Mouse (Mus musculus): ENCODE results near the gene Gls2. TPM values are rescaled to one million over a fixed set of nuclear protein-coding genes. Genes with fewer than 3 reads are reported as not detected.

Gls2 gene
- total and polyA plus RNA-seq, 2 experiments from 2014 or later: 0.33 TPM; not detected in 1

DNA sequence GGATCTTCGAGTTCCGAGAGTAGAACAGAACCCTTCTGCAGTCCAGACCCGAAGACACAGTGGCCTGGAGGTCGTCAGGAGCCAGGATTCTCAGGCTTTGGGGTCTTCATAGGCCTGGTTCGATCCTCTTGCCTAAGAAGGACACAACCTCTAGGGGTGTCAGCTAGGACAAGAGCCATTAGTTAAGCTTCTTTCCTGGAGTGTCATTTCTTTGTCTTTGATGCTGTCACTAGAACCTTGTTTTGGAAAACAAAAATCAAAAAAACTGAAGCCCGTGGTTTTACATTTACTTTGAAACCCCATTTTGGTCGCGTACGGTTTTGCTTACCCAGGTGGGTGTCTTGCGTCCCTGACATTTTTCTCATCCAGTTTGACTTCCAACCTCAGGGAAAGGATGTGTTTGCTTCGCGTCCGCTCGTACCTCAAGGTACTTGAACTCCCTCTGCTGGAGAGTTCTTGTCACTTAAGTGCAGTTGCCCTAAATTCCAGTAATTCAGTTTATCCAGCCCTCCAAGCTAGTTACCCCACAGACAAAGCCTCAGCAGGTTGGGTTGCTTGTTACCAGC is 38.2 kb downstream of the Gls2 start:
- ATAC-seq (ENCODE audit: insufficient read depth, low read depth): peak; percentile 51
- TF ChIP-seq EP300 (IDR thresholded peaks at IDR 0.05; ENCODE audit: low read depth) (no peak), CTCF (IDR thresholded peaks at IDR 0.05; ENCODE audit: low read depth) (peak; percentile 82)
- peak; percentile 90 for DNase-seq (ENCODE audit: low spot score)

DNA sequence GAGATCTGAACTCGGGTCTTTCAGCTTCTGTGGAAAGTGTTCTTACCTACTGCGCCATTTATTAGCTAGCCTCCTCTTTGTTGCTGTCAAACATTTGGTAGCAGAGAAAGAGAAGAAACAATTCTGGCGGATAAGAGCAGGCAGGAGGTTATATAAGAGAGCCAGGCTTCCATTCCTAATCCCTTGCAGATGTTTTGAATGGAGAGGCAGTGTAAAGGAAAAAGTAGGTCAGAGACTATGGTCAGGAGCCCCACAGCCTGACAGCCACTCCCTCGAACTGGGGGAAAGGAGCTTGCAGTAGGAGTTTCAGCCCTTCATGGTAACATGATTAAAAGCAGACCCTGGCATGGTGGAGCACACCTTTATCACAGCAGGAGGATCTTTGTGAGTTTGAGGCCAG is 42.1 kb downstream of the Gls2 start:
- no peak for TF ChIP-seq EP300 (IDR thresholded peaks at IDR 0.05; ENCODE audit: low read depth)
- TF ChIP-seq CTCF (IDR thresholded peaks at IDR 0.05; ENCODE audit: low read depth): no peak
- no peak overlapping the region for H3K4me2 ChIP-seq (ENCODE audit: low read depth, low read length)
- H3K4me1 ChIP-seq (ENCODE audit: control insufficient read depth, insufficient read depth): 0 out of 2 replicates have a peak, but pooled peaks cover under 1% of the 10 kb centered on the region
- ATAC-seq (ENCODE audit: insufficient read depth, low read depth): no peak
- no peak for DNase-seq (ENCODE audit: low spot score)
- no peak overlapping the region for H3K27ac ChIP-seq (ENCODE audit: low read depth)
- H3K27me3 ChIP-seq (ENCODE audit: control insufficient read depth, insufficient read depth, low read length): no peaks in the 10 kb centered on the region
- H3K9me3 ChIP-seq (replicated peaks; ENCODE audit: control insufficient read depth, low read length): no peaks in the 10 kb centered on the region
- no peak overlapping the region for H3K9ac ChIP-seq (replicated peaks; ENCODE audit: low read depth, low read length)
- WGBS: 71% methylated on average over 4 of the region's 4 CpGs
- no peak overlapping the region for H3K4me3 ChIP-seq (ENCODE audit: low read depth, low read length)
- H3K36me3 ChIP-seq (replicated peaks; ENCODE audit: control insufficient read depth, insufficient read depth, low read length): no peaks in the 10 kb centered on the region; the same call in 1 of the 2 replicates

More for the DNA sequence above, 38.2 kb downstream of the Gls2 start:
- no peaks in the 10 kb centered on the region for H3K36me3 ChIP-seq (replicated peaks; ENCODE audit: control insufficient read depth, insufficient read depth, low read length)
- peaks cover 5% of the 10 kb centered on the region; the same call in 1 of the 2 replicates for H3K4me1 ChIP-seq (ENCODE audit: control insufficient read depth, insufficient read depth)
- H3K9me3 ChIP-seq (replicated peaks; ENCODE audit: control insufficient read depth, low read length): no peaks in the 10 kb centered on the region
- H3K4me2 ChIP-seq (ENCODE audit: low read depth, low read length): peak overlapping the region; percentile 86
- peak overlapping the region; percentile 65 for H3K9ac ChIP-seq (replicated peaks; ENCODE audit: low read depth, low read length)
- peak overlapping the region; percentile 80 for H3K4me3 ChIP-seq (ENCODE audit: low read depth, low read length)
- peak overlapping the region; percentile 86 for H3K27ac ChIP-seq (ENCODE audit: low read depth)
- WGBS: 0% methylated on average over 14 of the region's 14 CpGs
- H3K27me3 ChIP-seq (ENCODE audit: control insufficient read depth, insufficient read depth, low read length): no peaks in the 10 kb centered on the region

DNA sequence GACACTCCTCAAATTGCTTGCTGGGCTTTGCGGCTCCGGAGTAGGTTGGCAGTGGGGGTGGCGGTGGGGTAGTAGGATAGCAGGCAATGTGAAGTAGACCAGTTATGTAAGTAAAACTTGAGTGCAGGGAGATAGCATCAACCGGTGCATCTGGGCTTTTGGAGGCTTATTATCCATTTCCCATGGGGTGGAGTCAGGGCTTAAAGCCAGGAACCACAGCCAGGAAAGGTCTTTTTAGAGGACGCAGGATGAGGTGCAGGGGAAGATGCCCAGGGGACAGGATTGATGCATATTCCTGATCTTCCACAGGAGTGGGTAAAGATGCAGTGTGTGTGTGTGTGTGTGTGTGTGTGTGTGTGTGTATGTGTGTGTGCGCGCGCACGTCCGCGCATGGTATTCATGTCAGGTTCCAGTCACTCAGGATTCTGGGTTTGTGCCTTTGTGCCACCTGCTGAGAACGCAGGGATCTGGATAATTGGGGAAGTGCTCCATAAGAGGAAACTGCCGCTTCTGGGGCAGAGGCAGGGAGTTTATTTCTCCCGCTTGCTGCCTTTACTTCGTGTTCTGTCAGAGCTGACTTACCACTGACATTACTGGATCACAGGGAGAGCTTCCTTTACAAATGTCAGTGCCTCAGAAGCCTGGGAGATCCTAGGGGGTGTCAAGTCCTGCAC is 43.7 kb downstream of the Gls2 start:
- DNase-seq (ENCODE audit: low spot score) (no peak), ATAC-seq (ENCODE audit: insufficient read depth, low read depth) (no peak)

DNA sequence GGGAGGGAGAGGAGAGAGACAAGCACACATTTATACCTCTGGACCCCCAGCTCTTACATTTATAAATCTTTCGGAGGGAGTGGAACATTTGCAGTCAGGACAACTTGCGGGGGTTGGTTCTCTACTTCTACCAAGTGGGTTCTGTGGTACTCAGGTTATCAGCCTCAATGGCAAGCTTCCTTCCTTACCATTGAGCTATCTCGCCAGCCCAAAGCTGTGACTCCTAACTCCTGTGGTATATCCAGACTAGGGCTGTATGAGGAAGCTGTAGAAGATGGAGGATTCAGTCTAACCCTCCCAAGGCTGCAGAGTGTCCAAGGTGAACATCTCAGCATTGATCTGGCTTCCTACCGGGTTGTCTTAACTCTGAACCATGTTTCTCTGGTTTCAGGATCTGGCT is 44.9 kb downstream of the Gls2 start:
- Histone ChIP-seq H3K9ac (replicated peaks; ENCODE audit: low read depth, low read length) (no peak overlapping the region), H3K4me1 (ENCODE audit: control insufficient read depth, insufficient read depth) (peaks cover 6% of the 10 kb centered on the region; the same call in 1 of the 2 replicates), H3K27me3 (ENCODE audit: control insufficient read depth, insufficient read depth, low read length) (no peaks in the 10 kb centered on the region), H3K9me3 (replicated peaks; ENCODE audit: control insufficient read depth, low read length) (no peaks in the 10 kb centered on the region), H3K36me3 (replicated peaks; ENCODE audit: control insufficient read depth, insufficient read depth, low read length) (peaks cover 6% of the 10 kb centered on the region; the same call in 1 of the 2 replicates), H3K4me3 (ENCODE audit: low read depth, low read length) (no peak overlapping the region), H3K4me2 (ENCODE audit: low read depth, low read length) (no peak overlapping the region), H3K27ac (ENCODE audit: low read depth) (no peak overlapping the region)
- no peak for ATAC-seq (ENCODE audit: insufficient read depth, low read depth)
- TF ChIP-seq CTCF (IDR thresholded peaks at IDR 0.05; ENCODE audit: low read depth): no peak
- no peak for TF ChIP-seq EP300 (IDR thresholded peaks at IDR 0.05; ENCODE audit: low read depth)
- 88% methylated on average over 4 of the region's 4 CpGs for WGBS
- no peak for DNase-seq (ENCODE audit: low spot score)

More for the DNA sequence above, 43.7 kb downstream of the Gls2 start:
- H3K36me3 ChIP-seq (replicated peaks; ENCODE audit: control insufficient read depth, insufficient read depth, low read length): peaks cover 6% of the 10 kb centered on the region; the same call in 1 of the 2 replicates
- 70% methylated on average over 15 of the region's 15 CpGs for WGBS
- no peak overlapping the region for H3K9ac ChIP-seq (replicated peaks; ENCODE audit: low read depth, low read length)
- H3K27ac ChIP-seq (ENCODE audit: low read depth): no peak overlapping the region
- H3K9me3 ChIP-seq (replicated peaks; ENCODE audit: control insufficient read depth, low read length): no peaks in the 10 kb centered on the region
- no peak overlapping the region for H3K4me2 ChIP-seq (ENCODE audit: low read depth, low read length)
- H3K4me3 ChIP-seq (ENCODE audit: low read depth, low read length): no peak overlapping the region
- no peak for TF ChIP-seq EP300 (IDR thresholded peaks at IDR 0.05; ENCODE audit: low read depth)
- peaks cover 2% of the 10 kb centered on the region; the same call in 1 of the 2 replicates for H3K4me1 ChIP-seq (ENCODE audit: control insufficient read depth, insufficient read depth)
- no peaks in the 10 kb centered on the region for H3K27me3 ChIP-seq (ENCODE audit: control insufficient read depth, insufficient read depth, low read length)

DNA sequence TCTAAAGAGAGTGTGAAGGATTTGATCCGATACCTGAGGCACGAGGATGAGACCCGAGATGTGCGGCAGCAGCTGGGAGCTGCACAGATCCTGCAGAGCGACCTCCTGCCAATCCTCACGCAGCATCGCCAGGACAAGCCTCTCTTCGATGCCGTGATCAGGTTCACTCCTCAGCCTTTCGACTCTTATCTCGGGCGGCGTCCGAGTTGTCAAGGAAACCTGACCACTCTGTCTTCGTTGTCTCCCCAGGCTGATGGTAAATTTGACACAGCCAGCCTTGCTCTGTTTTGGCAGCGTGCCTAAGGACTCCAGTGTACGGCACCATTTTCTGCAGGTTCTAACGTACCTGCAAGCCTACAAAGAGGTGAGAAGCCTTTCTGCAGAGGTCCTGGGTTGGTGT is 45.9 kb downstream of the Gls2 start:
- Histone ChIP-seq H3K9ac (replicated peaks; ENCODE audit: low read depth, low read length) (no peak overlapping the region), H3K4me2 (ENCODE audit: low read depth, low read length) (no peak overlapping the region), H3K9me3 (replicated peaks; ENCODE audit: control insufficient read depth, low read length) (no peaks in the 10 kb centered on the region), H3K27ac (ENCODE audit: low read depth) (no peak overlapping the region), H3K4me3 (ENCODE audit: low read depth, low read length) (no peak overlapping the region), H3K36me3 (replicated peaks; ENCODE audit: control insufficient read depth, insufficient read depth, low read length) (peaks cover 6% of the 10 kb centered on the region; the same call in 1 of the 2 replicates), H3K4me1 (ENCODE audit: control insufficient read depth, insufficient read depth) (peaks cover 6% of the 10 kb centered on the region; the same call in 1 of the 2 replicates), H3K27me3 (ENCODE audit: control insufficient read depth, insufficient read depth, low read length) (no peaks in the 10 kb centered on the region)
- DNase-seq (ENCODE audit: low spot score) (no peak), ATAC-seq (ENCODE audit: insufficient read depth, low read depth) (no peak)
- TF ChIP-seq EP300 (IDR thresholded peaks at IDR 0.05; ENCODE audit: low read depth) (no peak), CTCF (IDR thresholded peaks at IDR 0.05; ENCODE audit: low read depth) (no peak)
- 67% methylated on average over 18 of the region's 18 CpGs for WGBS

All from heart, postnatal 0 days (tissue).